Mouse (Mus musculus): ENCODE measurements around the gene Rnf187.

Rnf187 gene

DNA sequence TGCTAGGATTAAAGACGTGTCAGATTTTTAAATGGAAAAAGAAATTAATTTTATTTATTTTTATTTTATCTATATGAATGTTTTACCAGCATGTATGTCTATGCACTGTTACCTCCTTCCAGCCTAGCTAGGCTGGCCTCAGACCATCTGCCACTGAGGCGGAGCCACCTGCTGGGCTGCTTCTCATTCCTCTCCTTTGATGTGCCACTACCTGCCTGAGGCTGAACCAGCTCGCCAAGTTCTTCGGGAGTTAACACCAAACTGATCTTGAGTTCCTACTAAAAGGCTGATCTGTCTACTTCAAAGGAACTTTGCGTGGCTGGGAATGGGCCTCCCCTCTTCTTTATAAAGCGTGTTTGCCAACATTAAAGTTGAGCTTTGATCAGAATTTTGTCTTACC, 44.3 kb downstream of the Rnf187 start:
- DNase-seq = no peak

- DNase-seq = no peak
Observed at GRCm38 (mm10) chr11:58890511-58890910, 48.2 kb downstream of the Rnf187 start.

DNA sequence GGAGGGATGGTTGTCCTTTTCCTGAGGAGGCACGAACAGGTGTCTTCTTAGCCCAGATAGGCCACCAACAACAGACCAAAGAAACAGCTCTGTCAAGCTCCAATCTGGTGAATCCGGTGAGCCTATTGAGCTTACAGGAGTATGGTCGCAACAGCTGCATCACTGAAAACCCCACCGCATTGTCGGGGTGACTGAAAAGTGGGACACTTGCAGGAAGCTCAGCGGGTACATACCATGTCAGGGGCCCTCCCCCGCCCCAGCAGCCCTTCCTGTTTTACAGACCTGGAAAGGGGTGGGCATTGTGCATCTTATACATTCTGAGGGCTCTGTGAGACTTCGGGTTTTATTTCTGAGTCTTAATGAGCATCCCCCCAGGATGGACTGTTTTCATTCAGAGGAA, 55.0 kb downstream of the Rnf187 start:
- DNase-seq = no peak
